Mouse (Mus musculus) splenic B cell, adult 2 months (primary cell): ENCODE data around the gene Skint10.

ENCODE experiments used
- DNase-seq: peaks from one replicate; pipeline ENCODE4 v3.0.0-alpha.2; 2011; ENCODE audit warnings: low read depth, low spot score
- H3K27me3 ChIP-seq: 2 replicates; pipeline ENCODE4 v1.6.1; 2012; ENCODE audit warnings: mild to moderate bottlenecking, low read length, moderate library complexity, mixed read lengths; ENCODE audit not compliant: control insufficient read depth, poor library complexity, insufficient read depth, severe bottlenecking
- H3K36me3 ChIP-seq: 2 replicates; pipeline ENCODE4 v1.6.1; 2012; ENCODE audit warnings: mild to moderate bottlenecking, low read length, moderate library complexity, mixed read lengths; ENCODE audit not compliant: control insufficient read depth, poor library complexity, insufficient read depth, severe bottlenecking

The Skint10 gene

DNA sequence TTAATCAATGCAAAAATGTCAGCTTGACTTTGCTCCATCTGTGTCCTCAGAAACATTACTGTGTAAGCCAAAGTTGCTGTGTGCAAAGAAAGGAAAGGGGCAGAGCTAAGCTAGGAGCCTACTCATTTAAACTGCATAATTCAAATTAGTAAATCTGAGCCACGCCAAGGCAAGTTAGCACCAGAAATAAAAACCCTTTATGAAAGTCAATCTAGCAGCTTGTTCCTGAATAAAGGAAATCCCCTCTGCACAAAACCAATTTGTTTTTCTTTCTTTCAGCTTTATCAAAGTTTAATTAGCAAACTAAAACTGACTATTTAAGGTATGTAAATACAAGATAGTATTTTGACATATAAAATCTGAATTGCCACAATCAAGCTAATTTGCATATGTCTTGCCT lies at the start of gene Skint10:
Skint10 (minus strand) TSS at position 101 of the 400 bp plus-strand sequence.
- Histone ChIP-seq H3K36me3 (no peaks in the 10 kb centered on the region), H3K27me3 (no peaks in the 10 kb centered on the region)
- no peak for DNase-seq

GRCm38 (mm10) chr4:112790646-112791045 lies 16.0 kb upstream of the Skint10 start:
- DNase-seq: no peak
- Histone ChIP-seq H3K27me3 (no peaks in the 10 kb centered on the region), H3K36me3 (no peaks in the 10 kb centered on the region)
